Mouse (Mus musculus): ENCODE results near the gene Aff2. TPM values are rescaled to one million over a fixed set of nuclear protein-coding genes. Genes with fewer than 3 reads are reported as not detected.

Aff2 gene
- 10 to 100 TPM; 20.5 to 21.2 TPM for total RNA-seq (2021)
- long read RNA-seq, full-length matches to known transcripts: 1 of 1 reads
- long read RNA-seq, partial matches to known transcripts: 0 of 1 reads
- long read RNA-seq, other reads (novel, unspliced or antisense): 0 of 1 reads

DNA sequence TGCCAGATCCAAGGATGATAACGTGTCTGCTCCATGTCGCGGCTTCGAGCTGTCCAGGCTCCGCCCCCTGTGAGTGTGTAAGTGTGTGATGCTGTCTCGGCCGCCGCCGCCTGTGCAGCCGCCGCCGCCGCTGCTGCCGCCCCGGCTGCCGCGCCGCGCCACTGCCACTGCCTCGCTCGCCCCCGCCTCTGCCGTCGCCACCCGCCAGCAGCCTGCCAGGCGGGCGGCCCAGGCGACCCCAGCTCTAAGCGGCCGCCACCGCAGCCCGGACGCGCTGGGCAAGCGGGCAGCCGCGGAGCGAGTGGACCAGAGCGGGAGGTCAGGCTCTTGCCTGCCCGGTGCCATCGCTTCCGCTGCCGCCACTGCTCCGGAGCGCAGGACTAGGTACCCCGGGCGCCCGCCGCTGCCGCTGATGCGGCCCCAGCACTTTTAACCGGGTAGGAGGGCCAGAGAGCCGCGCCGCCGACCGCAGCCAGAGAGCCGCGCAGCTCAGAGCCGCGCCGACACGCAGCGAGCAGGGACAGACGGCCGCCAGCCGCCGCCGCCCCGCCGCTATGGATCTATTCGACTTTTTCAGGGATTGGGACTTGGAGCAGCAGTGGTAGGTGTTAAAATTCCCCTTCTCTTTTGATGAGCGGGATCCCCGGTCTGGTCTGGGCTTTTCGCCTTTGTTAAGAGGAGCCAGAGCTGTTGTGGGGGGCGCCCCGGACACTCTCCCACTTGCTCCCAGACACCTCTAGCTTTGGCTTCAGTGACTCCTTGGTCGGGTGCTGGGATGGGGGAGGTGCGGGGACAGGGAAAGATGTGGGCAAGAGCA, at the start of gene Aff2:
Gene Aff2, plus strand, starts transcription at position 57 of the 817 bp plus-strand sequence.
- peak; percentile 28 to 43 for DNase-seq (ENCODE audit: low spot score in 2 of 2)

DNA sequence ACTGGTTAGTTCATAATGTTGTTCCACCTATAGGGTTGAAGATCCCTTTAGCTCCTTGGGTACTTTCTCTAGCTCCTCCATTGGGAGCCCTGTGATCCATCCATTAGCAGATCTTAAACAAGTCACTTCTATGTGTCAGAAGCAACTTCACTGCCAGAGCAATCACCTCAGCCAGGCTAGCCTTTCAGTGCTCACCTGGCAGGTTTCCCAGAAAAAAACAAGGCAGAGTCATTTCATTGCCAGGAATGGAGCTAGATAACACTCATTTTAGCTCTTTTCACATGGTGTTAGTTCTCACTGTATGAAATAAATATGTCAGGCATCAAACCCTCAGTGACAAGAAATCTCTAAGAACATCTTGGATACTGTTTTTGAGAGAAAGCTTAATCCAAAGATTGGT, 22.8 kb upstream of the Aff2 start:
- DNase-seq (ENCODE audit: low spot score in 2 of 2): no peak

- DNase-seq (ENCODE audit: low spot score in 2 of 2): no peak
These were observed 4.5 kb upstream of the Aff2 start for GRCm38 (mm10) chrX:69355621-69356020.

- DNase-seq (ENCODE audit: low spot score in 2 of 2): peak; percentile 46 to 48
These were observed 734 bp upstream of the Aff2 start for GRCm38 (mm10) chrX:69359360-69359759.

DNA sequence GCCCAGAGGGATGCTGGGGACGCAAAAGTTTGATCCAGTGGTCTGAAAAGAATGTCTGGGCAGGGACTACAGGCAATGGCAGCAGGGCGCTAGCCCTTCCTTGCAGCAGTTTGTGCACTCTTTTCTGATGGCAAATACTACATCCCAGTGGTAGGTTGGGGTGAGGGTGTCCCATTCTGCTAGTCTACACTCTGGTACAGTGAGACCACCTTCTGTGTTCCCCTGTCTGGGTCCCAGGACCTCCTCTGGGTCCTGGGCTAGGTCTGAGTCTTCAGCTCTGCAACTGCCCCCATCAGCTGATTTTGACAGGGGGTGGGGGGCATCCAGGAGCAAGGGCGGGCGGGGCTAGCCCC, 233 bp upstream of the Aff2 start:
- DNase-seq (ENCODE audit: low spot score in 2 of 2): no peak

GRCm38 (mm10) chrX:69361055-69361558, 1.0 kb downstream of the Aff2 start:
- no peak for DNase-seq (ENCODE audit: low spot score in 2 of 2)

DNA sequence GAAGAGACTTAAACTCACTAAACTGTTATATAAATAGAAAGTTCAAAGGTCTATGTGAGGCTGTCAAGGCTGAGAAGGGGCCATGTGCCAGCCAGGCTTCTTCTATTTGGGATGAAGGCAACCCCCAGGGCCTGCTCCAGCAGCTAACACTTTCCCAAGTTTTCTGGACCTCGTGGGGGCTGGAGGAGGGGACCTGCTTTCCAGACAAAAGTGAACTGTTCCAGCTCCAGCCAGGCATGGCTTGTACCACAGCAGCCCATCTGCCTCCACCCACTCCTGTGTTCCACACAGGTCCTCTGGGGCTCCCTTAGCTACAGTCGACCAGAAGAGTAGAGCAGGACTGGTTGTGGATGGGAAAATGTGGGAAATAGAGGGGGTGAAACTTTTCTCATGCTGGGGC, 4.1 kb downstream of the Aff2 start:
- no peak for DNase-seq (ENCODE audit: low spot score in 2 of 2)

DNA sequence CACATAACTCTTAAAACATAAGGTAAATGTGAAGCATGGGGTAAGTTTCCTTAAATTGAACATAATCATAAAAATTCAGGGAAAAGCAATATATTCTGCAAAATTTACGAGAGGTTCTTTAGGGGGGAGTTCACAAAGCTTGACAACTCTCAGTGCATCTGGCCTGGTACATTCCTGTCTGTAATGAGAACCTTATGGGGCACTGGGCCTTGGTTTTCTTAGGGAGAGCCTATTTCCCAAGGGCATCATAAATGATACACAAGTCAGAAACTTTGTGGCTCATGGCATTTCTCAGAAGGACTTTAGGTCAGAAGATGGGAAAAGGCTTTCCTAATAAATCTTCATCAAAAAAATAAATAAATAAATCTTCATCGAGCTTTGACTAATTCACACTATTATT, 13.2 kb downstream of the Aff2 start:
- no peak for DNase-seq (ENCODE audit: low spot score in 2 of 2)

- DNase-seq (ENCODE audit: low spot score in 2 of 2): no peak
These were observed 29.6 kb downstream of the Aff2 start for GRCm38 (mm10) chrX:69389738-69390137.

DNA sequence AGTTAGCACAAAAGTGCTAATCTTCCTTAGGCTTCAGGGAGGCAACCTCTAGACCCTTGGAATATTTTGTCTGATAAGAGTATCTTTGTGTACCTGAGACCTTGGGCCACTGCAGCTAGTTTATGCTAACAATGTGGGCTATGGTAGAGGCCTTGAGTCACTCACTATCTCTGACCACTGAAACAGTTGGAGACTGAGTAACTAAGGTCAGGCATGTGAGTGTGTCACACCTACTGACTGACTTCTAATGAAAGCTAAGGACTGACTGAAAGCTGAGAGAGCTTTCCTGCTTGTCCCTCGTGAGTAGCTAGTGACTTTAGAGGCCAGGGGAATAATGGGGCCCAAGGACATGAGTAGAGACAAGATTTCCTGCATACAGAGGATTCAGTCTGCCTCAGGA, 54.9 kb downstream of the Aff2 start:
- no peak for DNase-seq (ENCODE audit: low spot score in 2 of 2)

GRCm38 (mm10) chrX:69438422-69438821, 78.3 kb downstream of the Aff2 start:
- DNase-seq (ENCODE audit: low spot score in 2 of 2): no peak

DNA sequence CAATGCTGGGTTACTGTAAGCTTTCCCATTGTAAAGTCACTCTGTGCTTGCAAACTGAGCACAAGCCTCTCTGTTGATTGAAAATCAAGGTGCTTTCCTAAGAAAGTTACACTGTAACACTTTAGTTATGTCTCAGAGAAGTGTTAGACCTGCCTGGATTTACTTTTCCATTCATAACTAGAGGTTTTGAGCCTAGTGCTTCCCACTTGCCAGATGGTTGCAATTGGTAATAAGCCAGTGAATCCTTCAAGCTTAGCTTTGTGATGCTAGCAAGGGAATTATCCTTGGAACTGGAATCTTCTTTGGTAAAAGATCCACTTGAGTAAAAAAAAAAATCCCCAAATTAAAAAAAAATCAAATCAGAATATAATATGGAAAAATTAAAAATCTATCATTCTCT, 81.8 kb downstream of the Aff2 start:
- DNase-seq (ENCODE audit: low spot score in 2 of 2): peak in 1 of 2 experiments; percentile 25

- DNase-seq (ENCODE audit: low spot score in 2 of 2): no peak
These were observed 100.8 kb downstream of the Aff2 start for GRCm38 (mm10) chrX:69460896-69461295.

GRCm38 (mm10) chrX:69502061-69502460, 142.0 kb downstream of the Aff2 start:
- DNase-seq (ENCODE audit: low spot score in 2 of 2): no peak

GRCm38 (mm10) chrX:69518040-69518575, 158.0 kb downstream of the Aff2 start:
- DNase-seq (ENCODE audit: low spot score in 2 of 2): no peak

DNA sequence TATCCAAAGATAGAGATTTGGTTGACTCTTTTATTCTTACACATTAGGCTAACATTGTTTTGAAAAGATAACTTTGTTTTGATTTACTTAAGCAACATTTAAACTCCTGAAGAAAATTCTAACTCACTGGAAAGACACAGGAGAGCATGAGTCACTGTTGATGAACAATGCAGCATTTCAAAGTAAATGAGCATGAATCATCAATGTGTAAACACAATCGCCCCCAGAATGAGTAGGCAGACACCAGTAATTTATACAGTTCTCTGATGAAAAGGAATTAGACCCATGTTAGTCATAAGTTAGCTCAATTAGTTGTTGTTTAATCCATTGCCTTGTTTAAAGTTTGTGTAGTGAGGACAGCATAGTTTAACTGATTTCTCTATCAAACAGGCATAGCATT, 180.7 kb downstream of the Aff2 start:
- peak in 1 of 2 experiments; percentile 17 for DNase-seq (ENCODE audit: low spot score in 2 of 2)

GRCm38 (mm10) chrX:69579903-69580459, 219.9 kb downstream of the Aff2 start:
- DNase-seq (ENCODE audit: low spot score in 2 of 2): no peak

GRCm38 (mm10) chrX:69608793-69609192, 248.7 kb downstream of the Aff2 start:
- DNase-seq (ENCODE audit: low spot score in 2 of 2): peak in 1 of 2 experiments; percentile 1

GRCm38 (mm10) chrX:69663038-69663437, 302.9 kb downstream of the Aff2 start:
- DNase-seq (ENCODE audit: low spot score in 2 of 2): no peak

GRCm38 (mm10) chrX:69666145-69666677, 306.1 kb downstream of the Aff2 start:
- DNase-seq (ENCODE audit: low spot score in 2 of 2): no peak

DNA sequence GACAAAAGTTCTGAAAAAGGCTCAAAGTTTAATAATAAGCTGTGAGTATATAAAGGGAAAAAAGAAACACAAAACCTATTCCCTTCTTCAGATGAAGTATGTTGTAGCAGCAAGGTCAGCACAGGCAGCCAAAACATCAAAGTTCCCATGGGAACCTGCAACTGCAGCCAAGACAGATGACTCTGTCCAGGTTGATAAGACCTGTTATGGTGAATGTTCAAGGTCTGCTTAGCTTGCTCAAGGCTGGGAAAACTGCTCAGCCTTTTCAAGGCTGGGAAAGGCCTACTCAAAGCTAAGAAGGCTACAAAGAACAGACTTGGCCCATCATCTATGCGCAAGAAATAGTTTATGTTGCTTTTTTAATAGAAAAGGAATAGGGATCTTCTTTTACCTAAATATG, 315.6 kb downstream of the Aff2 start:
- DNase-seq (ENCODE audit: low spot score in 2 of 2): no peak

DNA sequence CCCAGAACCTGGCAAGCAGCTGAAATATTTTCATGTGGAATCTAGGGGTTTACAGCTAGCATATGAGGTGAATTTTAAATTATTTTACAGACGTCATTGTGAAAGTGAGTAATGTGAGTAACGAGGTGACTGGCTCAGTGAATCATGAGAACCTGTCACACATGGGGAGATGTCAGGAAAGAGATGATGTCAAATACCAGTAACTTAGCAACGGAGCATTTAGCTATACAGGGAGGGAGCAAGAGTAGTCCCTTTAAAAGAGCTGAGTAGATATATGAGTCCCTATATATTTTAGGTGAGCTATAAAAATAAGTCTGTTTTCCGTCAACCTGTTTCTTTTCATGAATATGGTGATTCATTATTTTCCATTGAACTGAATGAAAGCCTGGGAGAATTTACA, 338.7 kb downstream of the Aff2 start:
- no peak for DNase-seq (ENCODE audit: low spot score in 2 of 2)

Measured in layer of hippocampus, adult 18-20 months (tissue).